Mouse (Mus musculus): ENCODE data around the gene Hs6st2.

Gene Hs6st2

DNA sequence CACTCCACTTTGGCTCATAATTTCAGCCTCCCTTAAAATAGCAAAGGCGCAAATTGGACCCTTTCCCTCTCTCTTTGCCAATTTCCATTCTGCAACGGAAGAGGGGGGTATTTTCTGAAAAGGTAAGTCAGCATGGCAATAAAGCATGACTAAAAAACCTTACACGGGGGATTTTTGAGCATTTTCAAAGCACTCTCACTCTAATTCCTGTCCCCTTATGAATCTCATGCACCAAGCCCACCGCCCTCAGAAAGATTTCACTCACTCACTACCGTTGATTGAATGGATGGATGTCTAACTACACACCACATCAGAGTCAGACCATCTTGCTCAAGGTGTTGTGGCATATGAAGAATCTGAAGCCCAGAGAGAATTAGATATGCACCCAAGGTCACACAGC, at the start of gene Hs6st2:
Gene Hs6st2 (minus strand): TSS at position 101 of the 400 bp plus-strand sequence.
- no peak for DNase-seq (ENCODE audit: low read depth, low spot score)

GRCm38 (mm10) chrX:51714086-51714745, 32.6 kb upstream of the Hs6st2 start:
- DNase-seq (ENCODE audit: low read depth, low spot score): no peak

- DNase-seq (ENCODE audit: low read depth, low spot score): no peak
Observed at GRCm38 (mm10) chrX:51712996-51713395, 31.3 kb upstream of the Hs6st2 start.

GRCm38 (mm10) chrX:51702823-51703222, 21.2 kb upstream of the Hs6st2 start:
- no peak for DNase-seq (ENCODE audit: low read depth, low spot score)

GRCm38 (mm10) chrX:51699079-51699478, 17.4 kb upstream of the Hs6st2 start:
- DNase-seq (ENCODE audit: low read depth, low spot score): no peak

DNA sequence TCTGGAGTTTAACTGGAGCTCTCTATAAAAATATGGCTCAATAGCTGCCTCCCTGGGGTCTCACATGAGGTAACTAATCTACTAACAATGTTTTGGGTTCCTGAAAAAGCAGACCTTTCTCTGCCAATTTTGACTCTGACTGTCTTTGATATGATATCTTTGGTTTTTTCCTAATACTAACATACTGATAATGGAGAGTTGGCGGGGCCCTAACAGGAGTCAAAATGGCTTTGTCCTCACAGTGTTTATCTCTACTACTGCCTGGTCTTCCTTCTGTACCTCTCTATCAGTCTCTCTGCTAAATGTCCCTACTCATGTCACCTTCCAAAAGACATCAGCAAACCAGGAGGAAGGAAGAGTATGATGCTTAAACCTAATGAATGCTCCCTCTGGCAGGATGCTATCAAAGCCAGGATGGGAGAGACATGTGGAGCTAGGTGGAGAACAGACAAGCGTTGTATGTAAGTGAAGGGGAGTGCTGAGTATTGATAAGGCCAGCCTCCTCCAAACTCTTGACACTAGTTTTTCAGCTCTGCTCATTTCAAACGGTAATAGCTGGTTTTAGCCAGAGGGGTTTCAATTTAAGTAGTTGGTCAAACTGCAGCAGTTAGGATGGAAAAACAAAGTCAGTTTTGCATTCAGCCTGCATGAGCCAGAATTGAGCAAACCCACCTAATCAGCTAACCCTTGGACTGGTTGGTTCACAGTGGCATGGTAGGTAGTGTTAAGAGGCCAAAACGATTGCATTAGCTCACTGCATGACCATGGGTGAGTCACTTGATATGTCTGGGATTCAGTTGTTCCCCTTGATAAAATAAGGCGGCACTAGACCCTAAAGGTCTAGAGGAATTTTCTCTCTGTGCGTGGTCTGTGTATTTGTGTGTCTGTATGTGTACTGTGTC, 4.6 kb upstream of the Hs6st2 start:
- DNase-seq (ENCODE audit: low read depth, low spot score): no peak

DNA sequence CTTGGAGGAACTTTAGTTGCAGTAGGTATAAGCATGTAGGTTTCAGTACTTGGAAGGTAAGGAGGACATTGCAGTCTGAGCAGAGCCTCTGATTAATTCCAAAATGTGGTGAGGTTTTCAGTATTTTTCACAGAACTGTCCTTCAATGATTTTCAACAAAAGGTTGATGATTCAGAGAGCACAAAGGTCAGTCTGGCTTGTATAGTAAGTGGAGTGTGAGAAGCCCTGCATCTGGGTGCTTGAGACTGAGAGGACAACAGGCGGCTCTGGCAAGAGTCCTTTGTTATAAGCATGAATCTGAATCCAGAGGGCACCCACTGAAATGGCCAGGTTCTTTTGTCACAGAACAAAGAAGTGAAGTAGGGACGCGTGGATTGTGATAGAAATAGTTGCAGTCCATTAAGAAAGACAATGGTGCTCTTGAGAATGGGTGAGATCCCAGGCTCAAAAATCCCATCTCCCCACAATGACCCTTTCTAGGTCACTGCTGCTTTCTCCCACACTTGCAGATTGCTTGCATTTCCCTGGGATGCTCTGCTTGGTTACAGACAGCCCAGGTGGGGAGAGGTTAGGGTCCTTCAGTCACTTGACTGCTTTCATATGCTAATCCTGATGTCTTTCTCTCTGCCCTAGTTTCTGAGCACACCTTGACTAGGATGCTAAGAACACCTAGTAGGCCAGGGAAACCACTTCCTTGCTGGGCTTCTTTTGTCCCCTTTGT, 2.8 kb upstream of the Hs6st2 start:
- no peak for DNase-seq (ENCODE audit: low read depth, low spot score)

DNA sequence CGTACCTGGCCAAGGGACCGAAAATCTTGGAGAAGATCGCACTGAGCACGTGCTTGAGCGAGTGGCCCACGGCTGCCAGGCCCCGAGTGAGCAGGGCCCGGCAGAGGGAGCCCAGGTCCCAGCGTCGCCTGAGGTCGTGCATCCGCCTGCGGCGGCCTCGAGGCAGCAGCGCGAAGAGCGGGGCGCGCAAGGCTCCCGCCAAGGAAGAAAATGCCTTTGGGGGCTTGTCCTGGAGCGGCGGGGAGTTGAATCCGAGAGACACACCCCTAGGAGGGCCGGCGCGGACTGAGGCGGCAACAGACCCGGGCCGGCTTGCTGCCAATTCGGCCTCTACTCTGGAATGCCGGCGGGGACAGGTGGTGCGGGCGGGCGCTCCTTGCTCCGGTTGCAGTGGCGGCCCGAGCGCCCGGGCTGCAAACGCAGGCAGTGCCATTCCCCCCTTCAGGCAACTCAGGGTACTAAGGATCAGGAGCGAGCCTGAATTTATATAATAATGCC, 437 bp downstream of the Hs6st2 start:
- no peak for DNase-seq (ENCODE audit: low read depth, low spot score)

DNA sequence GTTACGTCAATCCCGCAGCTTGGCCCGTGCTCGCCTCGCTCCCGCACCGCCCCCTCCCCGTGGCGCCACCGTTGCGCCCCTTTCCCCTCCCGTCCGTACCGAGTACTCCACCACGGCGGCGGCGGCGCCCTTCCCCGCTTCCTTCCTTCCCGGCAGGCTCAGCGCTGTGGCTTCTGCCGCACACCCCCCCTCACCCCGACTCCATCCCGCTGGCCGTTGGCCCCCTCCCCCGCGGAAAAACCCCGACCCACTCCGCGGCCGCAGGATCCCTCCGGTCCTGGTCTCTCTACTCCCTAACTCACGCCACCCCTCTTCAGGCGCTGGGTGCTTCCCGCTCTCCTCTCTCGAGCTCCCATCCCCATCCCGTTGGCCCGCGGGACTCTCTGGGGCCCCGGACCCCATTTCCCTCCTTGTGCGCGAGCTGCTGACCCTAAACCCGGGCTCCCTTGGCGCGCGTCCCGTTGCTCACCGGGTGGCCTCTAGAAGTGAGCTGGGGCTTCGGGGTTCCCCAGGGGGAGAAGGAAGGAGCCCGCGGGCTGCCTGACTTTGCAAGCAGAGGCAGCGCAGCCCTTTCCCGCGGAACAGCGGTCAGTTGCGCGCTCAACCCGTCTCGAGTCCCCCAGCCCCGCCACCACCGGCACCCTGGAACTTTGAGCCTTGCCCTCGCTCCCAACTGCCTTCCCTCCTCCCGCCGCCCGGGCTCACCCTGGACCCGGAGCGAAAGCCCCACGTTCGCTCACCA, 1.1 kb downstream of the Hs6st2 start:
- DNase-seq (ENCODE audit: low read depth, low spot score): no peak

- no peak for DNase-seq (ENCODE audit: low read depth, low spot score)
Observed at GRCm38 (mm10) chrX:51679601-51680427, 1.8 kb downstream of the Hs6st2 start.

GRCm38 (mm10) chrX:51658236-51658635, 23.4 kb downstream of the Hs6st2 start:
- no peak for DNase-seq (ENCODE audit: low read depth, low spot score)

DNA sequence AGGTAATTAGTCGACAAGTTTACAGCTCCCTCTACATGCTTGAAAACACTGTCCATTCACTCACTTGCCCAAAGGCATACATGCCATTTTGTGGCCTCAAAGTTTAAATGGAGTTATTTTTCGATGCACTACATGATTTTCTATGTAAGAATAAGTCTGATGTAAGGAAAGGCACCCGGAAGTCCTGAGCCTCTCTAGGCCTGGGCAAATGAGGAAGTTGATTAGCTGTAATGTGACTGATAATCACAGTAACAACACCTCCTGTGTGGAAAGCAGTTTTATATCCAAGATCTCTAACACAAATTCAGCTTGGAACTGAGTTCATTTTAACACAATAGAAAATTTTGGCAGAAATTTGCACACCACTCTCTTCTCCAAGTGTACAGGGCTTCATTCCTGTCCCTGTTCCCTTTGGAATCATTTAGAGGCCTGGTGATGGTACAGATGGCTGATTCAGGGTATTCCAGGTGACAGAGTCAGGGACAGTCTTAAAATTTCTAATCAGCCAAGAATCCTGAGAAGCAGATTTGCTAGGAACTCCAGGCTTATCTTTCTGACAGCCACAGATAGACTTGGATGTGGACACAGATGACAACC, 38.9 kb downstream of the Hs6st2 start:
- DNase-seq (ENCODE audit: low read depth, low spot score): no peak

DNA sequence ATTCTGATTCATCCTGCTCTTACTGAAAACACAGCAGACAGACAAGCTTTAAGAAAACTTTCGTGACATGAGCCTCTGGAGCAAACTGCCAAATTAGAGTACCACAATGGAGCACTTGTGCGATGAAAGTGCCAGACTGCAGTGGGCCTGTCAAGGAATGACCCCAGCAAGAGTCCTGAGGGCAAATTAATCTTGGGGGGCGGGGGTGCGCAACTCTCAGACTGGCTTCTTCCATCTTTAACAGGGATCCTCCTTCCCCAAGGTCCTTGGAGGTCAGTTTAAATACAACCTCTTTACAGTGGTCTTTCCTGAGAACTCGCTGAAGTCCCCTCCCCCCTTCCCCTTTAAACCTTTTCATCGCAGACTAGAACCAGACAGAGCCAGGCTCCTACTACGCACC, 45.9 kb downstream of the Hs6st2 start:
- DNase-seq (ENCODE audit: low read depth, low spot score): no peak

GRCm38 (mm10) chrX:51631376-51631775, 50.3 kb downstream of the Hs6st2 start:
- DNase-seq (ENCODE audit: low read depth, low spot score): no peak

DNA sequence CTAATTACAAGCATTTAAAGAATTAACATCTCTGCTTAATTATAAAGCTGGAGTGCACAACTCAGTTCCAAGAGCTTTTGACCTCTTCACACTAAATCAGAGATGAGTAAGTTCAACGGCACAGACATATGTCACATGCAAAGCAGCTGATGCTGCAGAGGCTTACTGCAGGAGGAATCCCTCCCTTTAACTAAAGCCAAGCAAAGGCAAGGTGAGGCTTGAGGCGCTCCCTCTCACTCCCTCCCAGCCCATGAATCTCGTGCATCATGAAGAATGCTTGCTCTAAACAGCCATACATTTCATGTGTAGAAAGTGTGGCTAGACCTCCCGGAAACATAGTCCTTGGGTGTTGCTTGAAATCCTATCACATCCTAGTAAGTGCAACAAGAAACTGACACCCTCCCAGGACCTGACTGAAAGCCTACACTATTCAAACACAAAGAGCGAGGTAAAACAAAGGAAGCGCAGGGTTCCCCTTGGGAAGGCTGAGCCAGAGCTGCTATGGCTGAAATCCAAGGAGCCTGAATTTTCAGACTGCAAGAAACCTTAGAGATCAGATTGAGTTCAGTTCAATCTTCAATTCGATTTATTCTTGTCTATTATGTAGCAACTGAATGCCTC, 67.2 kb downstream of the Hs6st2 start:
- DNase-seq (ENCODE audit: low read depth, low spot score): no peak

GRCm38 (mm10) chrX:51610743-51611142, 70.9 kb downstream of the Hs6st2 start:
- DNase-seq (ENCODE audit: low read depth, low spot score): peak; percentile 12

GRCm38 (mm10) chrX:51606231-51606863, 75.3 kb downstream of the Hs6st2 start:
- peak; percentile 50 for DNase-seq (ENCODE audit: low read depth, low spot score)

DNA sequence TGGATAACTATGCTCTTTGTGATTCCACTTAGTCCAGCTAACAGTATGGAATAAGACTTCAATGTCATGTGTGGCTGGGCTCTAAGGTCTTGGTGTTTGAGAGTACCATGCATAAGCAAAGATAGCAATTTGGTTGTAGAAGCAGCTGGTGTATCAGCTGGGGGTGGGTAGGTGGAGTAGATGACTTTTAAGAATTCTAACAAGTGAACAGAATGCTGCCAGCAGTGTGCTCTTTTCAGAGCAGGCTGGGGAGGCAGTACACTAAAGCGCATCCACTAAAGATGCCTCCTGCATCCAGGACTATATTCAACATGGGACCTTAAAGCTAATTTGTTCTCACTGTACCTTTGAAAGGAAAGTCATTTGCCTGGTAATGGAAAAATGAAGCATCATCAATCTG, 88.9 kb downstream of the Hs6st2 start:
- DNase-seq (ENCODE audit: low read depth, low spot score): peak; percentile 47

GRCm38 (mm10) chrX:51590448-51591010, 91.1 kb downstream of the Hs6st2 start:
- DNase-seq (ENCODE audit: low read depth, low spot score): no peak

Measured in telencephalon, adult 2 months (tissue).